Mouse (Mus musculus) left cerebral cortex, postnatal 25 days (tissue): ENCODE data around the gene Oxct1. TPM values are rescaled to one million over a fixed set of nuclear protein-coding genes. Genes with fewer than 3 reads are reported as not detected.
A peak's percentile ranks its signal among the peaks of the same experiment; 100 is the strongest.

Experiments used
- DNase-seq, 2 experiments: peaks; one replicate each; pipeline ENCODE4 v3.0.0; 2022; ENCODE audit warnings: low spot score in 2 of 2, mixed read lengths in 1 of 2
- intact Hi-C: fragments of 180-260 bp; cut with DNase I; formaldehyde crosslinking; loops from one replicate; pipeline ENCODE4 v1.15.1; 2025
- total RNA-seq, 2 experiments: library from RNA; stranded (reverse); gene quantifications; 2 replicates each; pipeline ENCODE4 v1.2.3; 2021

Oxct1 gene
- total RNA-seq, 2 experiments from 2014 or later: 369 to 401 TPM

- intact Hi-C loops: no loop called here
- DNase-seq: peak; percentile 40 to 45
Measured at GRCm38 (mm10) chr15:4087914-4088313, 61.7 kb downstream of the Oxct1 start.

GRCm38 (mm10) chr15:4090601-4091000 is 64.4 kb downstream of the Oxct1 start:
- intact Hi-C loops: no loop called here
- no peak for DNase-seq

DNA sequence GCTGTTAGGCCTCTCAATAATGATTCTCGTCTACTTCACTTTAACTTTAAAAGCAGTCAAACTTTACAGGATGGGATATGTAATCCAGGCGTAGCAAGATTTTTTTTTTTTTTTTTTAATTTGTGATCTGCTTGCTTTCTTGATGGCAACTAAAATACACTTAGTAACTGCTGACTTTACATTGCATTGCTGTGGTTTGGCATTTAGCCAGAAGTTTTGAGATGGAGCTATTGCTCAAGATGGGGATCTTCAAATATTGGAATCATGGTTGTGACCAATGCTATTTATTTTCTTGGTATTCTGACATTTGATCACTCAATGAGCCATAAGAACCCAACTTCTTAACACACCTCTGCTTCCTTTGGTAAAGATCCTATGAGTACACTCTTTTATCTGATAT is 66.4 kb downstream of the Oxct1 start:
- DNase-seq: no peak
- intact Hi-C loops: no loop called here

DNA sequence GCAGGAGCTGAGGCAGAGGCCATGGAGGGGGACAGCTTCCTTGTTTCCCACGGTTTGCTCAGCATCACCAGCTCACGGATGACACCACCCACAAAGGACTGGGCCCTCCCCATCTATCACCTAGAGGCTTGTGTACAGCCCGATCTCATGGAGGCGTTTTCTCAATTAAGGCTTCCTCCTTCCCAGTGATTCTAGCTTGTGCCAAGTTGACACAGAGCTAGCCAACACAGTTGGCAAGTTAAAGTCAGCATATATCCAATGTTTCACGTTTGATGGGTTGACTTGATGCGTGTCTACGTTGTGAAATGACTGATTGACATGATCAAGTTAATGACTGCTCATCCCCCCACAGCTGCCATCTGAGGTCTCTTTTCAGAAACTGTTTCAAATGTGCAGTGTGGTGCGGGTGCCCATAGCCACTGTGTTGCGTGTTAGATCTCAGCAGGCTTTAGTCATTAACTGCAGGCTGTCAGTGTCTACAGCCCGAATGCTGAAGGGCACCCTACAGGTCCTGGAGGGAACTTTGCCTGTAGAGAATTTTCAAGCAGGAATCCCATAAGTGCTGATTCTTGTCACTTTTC is 74.2 kb downstream of the Oxct1 start:
- intact Hi-C loops: no loop called here
- no peak for DNase-seq

DNA sequence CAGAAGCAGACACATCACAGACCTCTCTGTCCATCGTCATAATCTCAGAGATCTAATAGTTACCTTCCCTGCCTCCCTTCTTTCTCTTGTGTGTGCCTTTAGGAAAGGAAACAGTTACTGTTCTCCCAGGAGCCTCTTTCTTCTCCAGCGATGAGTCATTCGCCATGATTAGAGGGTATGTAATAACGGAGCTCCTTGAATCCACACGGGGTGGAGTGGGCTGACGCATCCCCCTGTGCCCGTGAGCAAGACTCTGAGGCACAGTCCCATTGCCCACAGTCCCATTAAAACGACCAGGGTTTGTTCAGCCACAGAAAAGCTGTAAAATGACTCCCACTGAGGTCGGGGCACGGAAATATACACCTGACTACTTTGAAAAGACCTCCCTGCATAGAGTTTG is 74.8 kb downstream of the Oxct1 start:
- peak in 1 of 2 experiments; percentile 27 for DNase-seq
- intact Hi-C loops: no loop called here

DNA sequence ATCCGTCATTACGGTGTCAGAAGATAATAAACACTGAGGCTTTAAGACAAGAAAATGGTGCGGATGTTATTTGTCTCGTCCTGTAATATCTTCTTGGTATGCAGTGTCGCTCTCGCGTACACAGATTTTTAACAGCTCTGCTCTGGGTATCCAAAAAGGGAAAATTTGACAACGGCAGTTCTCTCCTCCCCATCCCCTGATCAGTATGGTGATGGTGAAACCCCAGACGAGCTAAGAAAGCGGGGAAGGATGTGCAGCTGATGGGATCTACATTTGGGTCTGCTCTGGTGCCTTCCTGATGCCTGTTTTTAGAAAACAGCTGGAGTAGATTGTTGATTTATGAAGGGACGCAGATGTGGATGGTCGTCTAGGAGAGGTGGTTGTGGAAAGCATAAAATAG is 78.1 kb downstream of the Oxct1 start:
- DNase-seq: peak in 1 of 2 experiments; percentile 46
- intact Hi-C loops: no loop called here

- no peak for DNase-seq
- intact Hi-C loops: no loop called here
Measured at GRCm38 (mm10) chr15:4105498-4105897, 79.3 kb downstream of the Oxct1 start.

GRCm38 (mm10) chr15:4119962-4120361 is 93.8 kb downstream of the Oxct1 start:
- intact Hi-C loops: no loop called here
- peak in 1 of 2 experiments; percentile 57 for DNase-seq

DNA sequence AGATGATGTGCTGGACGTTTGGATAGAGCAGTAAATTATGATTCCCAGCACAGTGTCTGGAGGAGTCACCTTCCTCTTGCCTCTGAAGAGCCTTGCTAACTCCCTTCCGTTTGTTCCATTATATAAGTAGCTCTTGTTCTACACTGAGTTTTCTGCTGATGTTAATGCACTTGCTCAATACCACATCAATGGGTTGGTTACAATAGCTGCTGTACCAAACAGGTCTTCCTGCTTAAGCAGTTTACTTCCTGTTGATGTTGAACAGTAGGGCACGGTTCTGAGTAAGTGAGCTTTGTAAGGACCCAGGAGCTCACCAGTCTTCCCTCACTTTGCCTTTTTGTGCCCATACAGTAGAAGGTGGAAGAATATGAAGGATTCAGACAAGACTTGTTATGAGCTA is 98.5 kb downstream of the Oxct1 start:
- intact Hi-C loops: no loop called here
- DNase-seq: no peak

DNA sequence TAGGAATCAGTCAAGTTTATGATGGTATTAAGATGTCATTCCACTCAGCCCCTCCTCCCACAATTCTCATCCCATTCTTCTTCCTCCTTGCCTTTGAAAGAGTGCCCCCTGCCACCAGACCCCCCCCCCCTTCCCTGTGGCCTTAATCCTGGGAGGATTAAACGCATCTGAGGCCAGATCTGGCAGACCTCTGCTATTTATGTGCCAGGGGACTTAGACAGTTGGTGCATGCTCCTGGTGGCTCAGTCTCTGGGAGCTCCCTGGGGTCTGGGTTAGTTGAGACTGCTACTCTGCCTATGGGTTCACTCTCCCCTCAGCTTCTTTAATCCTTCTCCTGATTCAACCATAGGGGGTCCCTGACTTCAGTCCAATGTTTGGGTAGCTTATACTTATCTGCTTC is 112.3 kb downstream of the Oxct1 start:
- intact Hi-C loops: no loop called here

DNA sequence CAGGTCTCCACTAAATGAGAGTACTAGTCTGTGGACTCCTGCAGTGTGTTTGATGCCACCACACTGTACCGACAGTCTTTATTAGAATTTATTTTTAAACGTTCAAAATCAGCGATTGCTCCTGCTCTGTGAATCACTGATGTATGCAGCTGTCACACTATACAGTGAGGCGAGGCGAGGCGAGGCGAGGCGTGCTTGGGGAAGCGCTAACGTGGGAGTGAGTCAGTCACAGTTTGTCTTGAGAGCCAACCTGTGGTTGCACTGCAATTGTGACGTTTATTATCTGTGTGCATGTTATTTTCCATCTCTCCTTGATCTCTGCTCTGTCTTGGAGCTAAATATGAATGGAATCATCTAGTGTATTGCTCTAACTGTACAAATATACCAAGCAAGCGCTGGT is 113.3 kb downstream of the Oxct1 start:
- DNase-seq: peak; percentile 50 to 81
- intact Hi-C loops: no loop called here

More for the DNA sequence above, 112.3 kb downstream of the Oxct1 start:
- no peak for DNase-seq

GRCm38 (mm10) chr15:4145352-4145751 is 119.2 kb downstream of the Oxct1 start:
- no peak for DNase-seq
- intact Hi-C loops: no loop called here

DNA sequence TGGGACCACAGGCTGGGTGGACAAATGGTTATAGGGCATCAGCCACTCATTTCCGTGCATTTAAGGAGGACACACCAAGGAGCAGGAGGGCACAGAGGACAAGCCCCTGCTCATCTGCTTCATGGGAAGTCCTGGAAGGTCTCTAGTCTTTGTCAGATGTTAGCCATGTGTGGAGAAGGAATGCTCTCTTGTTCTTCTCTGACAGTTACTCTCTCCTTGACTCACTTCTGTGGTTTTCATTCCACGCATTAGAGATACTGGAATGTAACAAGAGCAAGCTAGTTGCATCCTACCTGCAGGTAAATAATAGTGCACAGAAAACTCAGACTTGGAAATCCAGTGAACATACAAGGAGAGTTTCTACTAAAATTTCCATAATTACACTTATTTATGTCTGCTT is 121.5 kb downstream of the Oxct1 start:
- no peak for DNase-seq
- intact Hi-C loops: no loop called here

DNA sequence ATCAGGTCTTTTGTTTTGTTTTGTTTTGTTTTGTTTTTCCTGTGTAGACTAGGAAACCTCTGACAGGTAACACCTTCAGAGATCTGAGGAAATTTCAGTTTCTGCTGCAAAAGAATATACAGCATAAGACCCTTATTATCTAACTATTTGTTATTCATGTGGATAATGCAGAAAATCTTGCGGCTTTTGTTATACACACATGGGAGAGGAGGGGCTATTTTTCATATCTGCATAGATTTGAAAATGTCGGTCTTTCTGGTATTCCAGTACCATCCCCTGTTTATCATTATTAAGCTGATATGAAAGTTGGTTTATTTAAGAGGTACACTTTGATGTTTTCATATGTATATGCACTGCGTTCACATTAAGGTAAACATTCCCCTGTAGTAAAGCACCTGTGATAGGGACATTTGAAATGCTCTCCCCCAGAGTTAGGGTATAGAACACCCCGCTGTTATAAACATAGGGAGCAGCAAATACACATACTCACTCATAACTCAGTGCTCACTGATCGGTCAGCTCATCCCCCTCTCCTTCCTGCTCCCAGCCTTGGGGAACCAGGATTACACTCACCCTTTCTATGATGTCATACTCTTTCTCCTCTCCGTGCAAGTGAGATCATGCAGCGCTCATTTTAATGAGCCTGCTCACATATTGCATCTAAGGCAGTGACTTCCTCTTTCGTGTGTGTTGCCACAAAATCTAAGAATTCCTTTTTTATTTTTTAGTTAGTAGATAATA is 122.6 kb downstream of the Oxct1 start:
- no peak for DNase-seq
- intact Hi-C loops: no loop called here

- DNase-seq: no peak
- intact Hi-C loops: no loop called here
Measured at GRCm38 (mm10) chr15:4154646-4155045, 128.5 kb downstream of the Oxct1 start.

- no peak for DNase-seq
- intact Hi-C loops: no loop called here
Measured at GRCm38 (mm10) chr15:4167946-4168345, 141.8 kb downstream of the Oxct1 start.

DNA sequence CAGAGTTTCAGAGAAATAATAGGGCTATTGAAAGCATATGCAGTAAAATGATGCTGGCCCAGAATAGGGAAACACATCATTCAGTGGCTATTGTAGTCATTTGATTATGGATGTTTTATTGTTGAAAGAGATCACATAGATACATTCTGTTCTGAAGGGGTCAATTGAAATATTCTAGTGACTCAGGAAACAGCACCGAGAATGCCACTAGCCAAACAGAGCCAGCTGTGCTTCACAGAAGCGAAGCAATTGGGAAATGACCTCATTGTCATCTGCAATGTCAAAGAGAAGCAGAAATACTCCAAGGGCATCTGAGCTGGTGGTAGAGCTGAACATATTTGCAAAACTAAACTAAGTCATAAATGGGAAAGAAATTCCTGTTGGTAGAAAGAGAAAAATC is 145.4 kb downstream of the Oxct1 start:
- no peak for DNase-seq
- intact Hi-C loops: no loop called here

DNA sequence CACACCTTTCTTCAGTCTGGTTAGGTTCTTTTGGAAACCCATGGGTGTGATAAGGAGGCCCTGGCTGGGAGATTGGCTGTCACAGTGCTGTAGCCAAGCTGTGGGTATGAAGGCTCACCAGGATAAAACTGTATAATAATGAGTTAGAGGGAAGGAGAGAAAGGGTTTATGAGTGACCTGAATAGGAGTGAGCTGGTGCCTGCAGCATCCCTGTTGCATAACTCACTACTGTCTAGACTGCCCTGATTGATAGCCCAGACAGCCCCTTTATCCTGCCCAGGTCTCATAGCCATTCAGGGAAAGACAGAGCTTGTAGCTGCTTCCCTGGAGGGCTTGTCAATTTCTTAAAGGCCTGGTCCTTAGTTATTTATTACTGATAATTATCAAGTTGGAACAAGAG is 171.7 kb downstream of the Oxct1 start:
- intact Hi-C loops: no loop called here

More for the DNA sequence above, 171.7 kb downstream of the Oxct1 start:
- no peak for DNase-seq
